Mouse (Mus musculus) layer of hippocampus, adult 11-12 months (tissue): ENCODE results near the gene Zbp1.
A peak's percentile ranks its signal among the peaks of the same experiment; 100 is the strongest.

Source experiments
- DNase-seq: peaks from one replicate; pipeline ENCODE4 v3.0.0; 2022; ENCODE audit warnings: low spot score

The Zbp1 gene

GRCm38 (mm10) chr2:173246688-173247087, 28.0 kb upstream of the Zbp1 start:
- no peak for DNase-seq

- peak; percentile 44 for DNase-seq
Measured at GRCm38 (mm10) chr2:173245258-173245657, 26.5 kb upstream of the Zbp1 start.

GRCm38 (mm10) chr2:173244108-173244507, 25.4 kb upstream of the Zbp1 start:
- no peak for DNase-seq

GRCm38 (mm10) chr2:173243616-173244015, 24.9 kb upstream of the Zbp1 start:
- no peak for DNase-seq

- DNase-seq, result no peak
Measured at GRCm38 (mm10) chr2:173242874-173243273, 24.2 kb upstream of the Zbp1 start.

GRCm38 (mm10) chr2:173240738-173241137, 22.0 kb upstream of the Zbp1 start:
- no peak for DNase-seq

GRCm38 (mm10) chr2:173238522-173238921, 19.8 kb upstream of the Zbp1 start:
- no peak for DNase-seq

- DNase-seq, result no peak
Measured at GRCm38 (mm10) chr2:173235435-173236332, 17.0 kb upstream of the Zbp1 start.

GRCm38 (mm10) chr2:173232766-173233099, 14.0 kb upstream of the Zbp1 start:
- DNase-seq, result no peak

- DNase-seq, result no peak
Measured at GRCm38 (mm10) chr2:173232065-173232765, 13.5 kb upstream of the Zbp1 start.

GRCm38 (mm10) chr2:173229578-173230224, 11.0 kb upstream of the Zbp1 start:
- peak; percentile 92 for DNase-seq

GRCm38 (mm10) chr2:173228567-173228966, 9.8 kb upstream of the Zbp1 start:
- DNase-seq, result no peak

GRCm38 (mm10) chr2:173226792-173227191, 8.1 kb upstream of the Zbp1 start:
- no peak for DNase-seq

GRCm38 (mm10) chr2:173225906-173226305, 7.2 kb upstream of the Zbp1 start:
- no peak for DNase-seq

- DNase-seq, result no peak
Measured at GRCm38 (mm10) chr2:173224832-173225231, 6.1 kb upstream of the Zbp1 start.

GRCm38 (mm10) chr2:173224097-173224496, 5.4 kb upstream of the Zbp1 start:
- DNase-seq, result no peak

GRCm38 (mm10) chr2:173223496-173223895, 4.8 kb upstream of the Zbp1 start:
- no peak for DNase-seq

- DNase-seq, result no peak
Measured at GRCm38 (mm10) chr2:173220754-173221153, 2.0 kb upstream of the Zbp1 start.

- no peak for DNase-seq
Measured at GRCm38 (mm10) chr2:173219256-173219954, 682 bp upstream of the Zbp1 start.

GRCm38 (mm10) chr2:173217763-173218258, 912 bp downstream of the Zbp1 start:
- no peak for DNase-seq

GRCm38 (mm10) chr2:173217246-173217645, 1.5 kb downstream of the Zbp1 start:
- no peak for DNase-seq

GRCm38 (mm10) chr2:173216840-173217239, 1.9 kb downstream of the Zbp1 start:
- DNase-seq, result no peak
